Mouse (Mus musculus) limb, embryonic 10.5 days (tissue): ENCODE data around the gene Rsu1. TPM values are rescaled to one million over a fixed set of nuclear protein-coding genes. Genes with fewer than 3 reads are reported as not detected.

ENCODE experiments used
- DNase-seq: peaks from one replicate; pipeline ENCODE4 v3.0.0-alpha.2; 2017; ENCODE audit warnings: low spot score
- H3K27ac ChIP-seq: fragments of 300-500 bp; sonication (generic); 2 replicates; pipeline ENCODE4 v1.5.1; 2016; ENCODE audit warnings: mild to moderate bottlenecking
- H3K27me3 ChIP-seq: fragments of 300-500 bp; sonication (generic); 2 replicates; pipeline ENCODE4 v1.6.1; 2016; ENCODE audit warnings: low read depth, mild to moderate bottlenecking; ENCODE audit not compliant: poor library complexity, severe bottlenecking
- H3K36me3 ChIP-seq: fragments of 300-500 bp; sonication (generic); 2 replicates; pipeline ENCODE4 v1.6.1; 2016; ENCODE audit warnings: mild to moderate bottlenecking, moderate library complexity
- H3K4me1 ChIP-seq: fragments of 300-500 bp; sonication (generic); 2 replicates; pipeline ENCODE4 v1.6.1; 2016
- H3K4me3 ChIP-seq: fragments of 300-500 bp; sonication (generic); 2 replicates; pipeline ENCODE4 v1.5.1; 2016; ENCODE audit warnings: mild to moderate bottlenecking, moderate library complexity
- H3K9me3 ChIP-seq: fragments of 300-500 bp; sonication (generic); replicated peaks from 2 replicates; pipeline ENCODE4 v1.6.1; 2016; ENCODE audit warnings: mild to moderate bottlenecking
- WGBS: fragments of 180-500 bp; shearing (Covaris S2); methylation state at CpG from one replicate; pipeline ENCODE4 v1.1.7; 2016; 5-methylcytosine and 5-hydroxymethylcytosine counted together
- polyA plus RNA-seq: library from polyadenylated mRNA; unstranded; fragments of >200 nt; fragmentation: Nextera tagmentation; extraction: Ambion mirVana; gene quantifications from 2 replicates; pipeline ENCODE4 v1.2.1, GENCODE M21; 2016

The Rsu1 gene
- polyA plus RNA-seq, 1 experiment from 2014 or later: 79.1 TPM

- WGBS: 69% methylated on average over 28 of the region's 28 CpGs
- no peak overlapping the region for H3K4me3 ChIP-seq
Observed at GRCm38 (mm10) chr2:13175536-13176303, 95.5 kb downstream of the Rsu1 start.

GRCm38 (mm10) chr2:13174461-13174860 lies 96.8 kb downstream of the Rsu1 start:
- DNase-seq: no peak
- Histone ChIP-seq H3K4me3 (no peak overlapping the region), H3K27ac (no peak overlapping the region), H3K36me3 (no peaks in the 10 kb centered on the region), H3K9me3 (no peaks in the 10 kb centered on the region), H3K4me1 (peaks cover 9% of the 10 kb centered on the region), H3K27me3 (0 out of 2 replicates have a peak, but pooled peaks cover 4% of the 10 kb centered on the region)
- WGBS: 82% methylated on average over 7 of the region's 7 CpGs

More at GRCm38 (mm10) chr2:13175536-13176303, 95.5 kb downstream of the Rsu1 start:
- Histone ChIP-seq H3K36me3 (no peaks in the 10 kb centered on the region), H3K27ac (no peak overlapping the region), H3K4me1 (peaks cover 9% of the 10 kb centered on the region), H3K9me3 (no peaks in the 10 kb centered on the region), H3K27me3 (0 out of 2 replicates have a peak, but pooled peaks cover 4% of the 10 kb centered on the region)
- no peak for DNase-seq

GRCm38 (mm10) chr2:13170651-13171050 lies 100.6 kb downstream of the Rsu1 start:
- Histone ChIP-seq H3K36me3 (no peaks in the 10 kb centered on the region), H3K4me3 (no peak overlapping the region), H3K27ac (no peak overlapping the region), H3K27me3 (0 out of 2 replicates have a peak, but pooled peaks cover 4% of the 10 kb centered on the region), H3K4me1 (peaks cover 6% of the 10 kb centered on the region), H3K9me3 (no peaks in the 10 kb centered on the region)
- no peak for DNase-seq
- WGBS: 88% methylated on average over 5 of the region's 5 CpGs

- Histone ChIP-seq H3K36me3 (no peaks in the 10 kb centered on the region), H3K9me3 (no peaks in the 10 kb centered on the region), H3K4me1 (no peaks in the 10 kb centered on the region), H3K27me3 (0 out of 2 replicates have a peak, but pooled peaks cover 4% of the 10 kb centered on the region), H3K4me3 (no peak overlapping the region), H3K27ac (no peak overlapping the region)
- DNase-seq: no peak
- 94% methylated on average over 6 of the region's 6 CpGs for WGBS
Observed at GRCm38 (mm10) chr2:13169962-13170361, 101.3 kb downstream of the Rsu1 start.

- Histone ChIP-seq H3K27ac (no peak overlapping the region), H3K4me3 (no peak overlapping the region), H3K4me1 (no peaks in the 10 kb centered on the region), H3K27me3 (no peaks in the 10 kb centered on the region), H3K9me3 (no peaks in the 10 kb centered on the region), H3K36me3 (no peaks in the 10 kb centered on the region)
- no peak for DNase-seq
- 85% methylated on average over 4 of the region's 4 CpGs for WGBS
Observed at GRCm38 (mm10) chr2:13169158-13169890, 101.9 kb downstream of the Rsu1 start.

- Histone ChIP-seq H3K27me3 (no peaks in the 10 kb centered on the region), H3K27ac (no peak overlapping the region), H3K9me3 (no peaks in the 10 kb centered on the region), H3K4me1 (no peaks in the 10 kb centered on the region), H3K4me3 (no peak overlapping the region), H3K36me3 (no peaks in the 10 kb centered on the region)
- peak; percentile 57 for DNase-seq
- 40% methylated on average over 5 of the region's 5 CpGs for WGBS
Observed at GRCm38 (mm10) chr2:13168743-13169142, 102.5 kb downstream of the Rsu1 start.

GRCm38 (mm10) chr2:13161717-13162116 lies 109.5 kb downstream of the Rsu1 start:
- Histone ChIP-seq H3K36me3 (no peaks in the 10 kb centered on the region), H3K27me3 (no peaks in the 10 kb centered on the region), H3K9me3 (no peaks in the 10 kb centered on the region), H3K27ac (no peak overlapping the region), H3K4me3 (no peak overlapping the region), H3K4me1 (no peaks in the 10 kb centered on the region)
- WGBS: 81% methylated on average over 2 of the region's 2 CpGs
- no peak for DNase-seq

- 85% methylated on average over 6 of the region's 6 CpGs for WGBS
- H3K36me3 ChIP-seq: no peaks in the 10 kb centered on the region
- H3K27ac ChIP-seq: no peak overlapping the region
- H3K9me3 ChIP-seq: no peaks in the 10 kb centered on the region
- H3K4me1 ChIP-seq: no peaks in the 10 kb centered on the region
- no peak overlapping the region for H3K4me3 ChIP-seq
- no peak for DNase-seq
- no peaks in the 10 kb centered on the region for H3K27me3 ChIP-seq
Observed at GRCm38 (mm10) chr2:13145245-13145644, 126.0 kb downstream of the Rsu1 start.

- 88% methylated on average over 2 of the region's 2 CpGs for WGBS
- Histone ChIP-seq H3K4me1 (no peaks in the 10 kb centered on the region), H3K27me3 (no peaks in the 10 kb centered on the region), H3K4me3 (no peak overlapping the region), H3K36me3 (no peaks in the 10 kb centered on the region), H3K9me3 (no peaks in the 10 kb centered on the region), H3K27ac (no peak overlapping the region)
- no peak for DNase-seq
Observed at GRCm38 (mm10) chr2:13134890-13135289, 136.3 kb downstream of the Rsu1 start.

- DNase-seq: no peak
- WGBS: 85% methylated on average over 8 of the region's 8 CpGs
- Histone ChIP-seq H3K4me1 (no peaks in the 10 kb centered on the region), H3K36me3 (no peaks in the 10 kb centered on the region), H3K4me3 (no peak overlapping the region), H3K27me3 (no peaks in the 10 kb centered on the region), H3K9me3 (no peaks in the 10 kb centered on the region), H3K27ac (no peak overlapping the region)
Observed at GRCm38 (mm10) chr2:13132841-13133240, 138.4 kb downstream of the Rsu1 start.

- H3K9me3 ChIP-seq: no peaks in the 10 kb centered on the region
- no peak for DNase-seq
- WGBS: 87% methylated on average over 8 of the region's 8 CpGs
- H3K4me1 ChIP-seq: no peaks in the 10 kb centered on the region
- no peak overlapping the region for H3K4me3 ChIP-seq
- no peaks in the 10 kb centered on the region for H3K36me3 ChIP-seq
- H3K27ac ChIP-seq: no peak overlapping the region
- H3K27me3 ChIP-seq: no peaks in the 10 kb centered on the region
Observed at GRCm38 (mm10) chr2:13132406-13132805, 138.8 kb downstream of the Rsu1 start.

- Histone ChIP-seq H3K36me3 (no peaks in the 10 kb centered on the region), H3K4me3 (no peak overlapping the region), H3K4me1 (no peaks in the 10 kb centered on the region), H3K27ac (no peak overlapping the region), H3K27me3 (no peaks in the 10 kb centered on the region), H3K9me3 (no peaks in the 10 kb centered on the region)
- WGBS: 89% methylated on average over 10 of the region's 10 CpGs
- DNase-seq: no peak
Observed at GRCm38 (mm10) chr2:13129859-13130258, 141.4 kb downstream of the Rsu1 start.

- WGBS: 82% methylated on average over 10 of the region's 10 CpGs
- Histone ChIP-seq H3K27ac (no peak overlapping the region), H3K36me3 (no peaks in the 10 kb centered on the region), H3K27me3 (no peaks in the 10 kb centered on the region), H3K4me3 (no peak overlapping the region), H3K9me3 (no peaks in the 10 kb centered on the region), H3K4me1 (no peaks in the 10 kb centered on the region)
- DNase-seq: no peak
Observed at GRCm38 (mm10) chr2:13129337-13129736, 141.9 kb downstream of the Rsu1 start.
